Mouse (Mus musculus): ENCODE results near the gene Celf2.

Gene Celf2

DNA sequence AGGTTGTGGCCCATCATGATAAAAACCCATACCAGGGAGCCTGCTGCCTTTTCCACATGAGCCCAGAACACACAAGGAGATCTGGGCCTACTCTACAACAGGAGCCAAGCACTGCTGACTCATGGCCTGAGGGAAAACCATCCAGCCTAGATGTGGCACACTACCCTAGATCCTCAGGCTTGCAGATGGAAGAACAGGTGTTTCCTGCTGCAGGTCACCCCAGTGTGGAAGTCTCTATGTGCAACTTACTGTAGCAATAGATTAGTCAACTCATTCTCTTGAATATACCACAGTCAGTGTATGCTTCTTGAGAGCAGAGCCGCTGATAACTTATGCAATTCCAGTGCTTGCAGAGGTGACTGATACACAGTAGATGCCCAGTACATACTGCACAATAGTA lies 612.5 kb downstream of the Celf2 start:
- DNase-seq, result no peak

DNA sequence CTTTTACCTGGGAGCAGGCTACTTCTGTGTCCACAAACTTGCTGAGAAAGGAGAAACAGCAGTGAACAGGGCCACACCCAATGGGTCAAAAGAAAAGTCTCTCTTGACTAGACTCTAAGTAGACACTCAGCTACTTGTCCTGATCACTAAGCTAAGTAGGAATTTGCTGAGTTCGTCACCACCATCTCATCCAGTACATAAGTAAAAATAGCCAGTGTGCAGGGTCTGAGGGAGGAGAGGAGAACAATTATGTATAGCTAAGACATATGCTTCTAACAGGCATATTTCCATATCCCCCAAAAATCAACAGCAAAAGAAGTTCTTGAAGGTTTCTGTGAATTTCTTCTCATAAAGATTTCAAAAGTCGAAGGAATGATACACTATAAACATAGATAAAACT lies 615.8 kb downstream of the Celf2 start:
- no peak for DNase-seq

DNA sequence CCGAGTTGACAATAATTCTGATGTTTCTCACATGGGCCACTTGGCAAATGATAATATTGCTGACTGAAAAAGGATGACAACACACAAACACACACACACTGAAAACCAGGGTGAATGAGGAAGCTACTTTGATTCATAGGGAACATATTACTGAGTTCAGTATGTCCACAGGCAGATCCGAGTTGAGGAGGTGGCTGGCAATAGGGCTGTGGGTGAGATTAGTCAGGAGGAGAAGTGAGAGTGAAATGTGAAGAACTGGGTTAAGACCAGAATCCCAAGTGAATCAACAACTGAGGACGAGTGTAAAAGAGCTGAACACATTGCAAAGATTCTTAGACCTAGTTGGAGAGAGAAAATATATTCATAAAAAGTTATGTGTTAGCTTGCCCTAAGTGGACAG lies 616.3 kb downstream of the Celf2 start:
- DNase-seq, result no peak

- DNase-seq, result no peak
Measured at GRCm38 (mm10) chr2:6884796-6885711, 624.3 kb downstream of the Celf2 start.

- no peak for DNase-seq
Measured at GRCm38 (mm10) chr2:6883996-6884795, 625.2 kb downstream of the Celf2 start.

GRCm38 (mm10) chr2:6882236-6882885 lies 627.0 kb downstream of the Celf2 start:
- DNase-seq, result no peak

- no peak for DNase-seq
Measured at GRCm38 (mm10) chr2:6880941-6881575, 628.3 kb downstream of the Celf2 start.

- no peak for DNase-seq
Measured at GRCm38 (mm10) chr2:6877094-6877493, 632.3 kb downstream of the Celf2 start.

GRCm38 (mm10) chr2:6876547-6876946 lies 632.8 kb downstream of the Celf2 start:
- DNase-seq, result peak; percentile 52

GRCm38 (mm10) chr2:6875071-6875611 lies 634.2 kb downstream of the Celf2 start:
- DNase-seq, result no peak

DNA sequence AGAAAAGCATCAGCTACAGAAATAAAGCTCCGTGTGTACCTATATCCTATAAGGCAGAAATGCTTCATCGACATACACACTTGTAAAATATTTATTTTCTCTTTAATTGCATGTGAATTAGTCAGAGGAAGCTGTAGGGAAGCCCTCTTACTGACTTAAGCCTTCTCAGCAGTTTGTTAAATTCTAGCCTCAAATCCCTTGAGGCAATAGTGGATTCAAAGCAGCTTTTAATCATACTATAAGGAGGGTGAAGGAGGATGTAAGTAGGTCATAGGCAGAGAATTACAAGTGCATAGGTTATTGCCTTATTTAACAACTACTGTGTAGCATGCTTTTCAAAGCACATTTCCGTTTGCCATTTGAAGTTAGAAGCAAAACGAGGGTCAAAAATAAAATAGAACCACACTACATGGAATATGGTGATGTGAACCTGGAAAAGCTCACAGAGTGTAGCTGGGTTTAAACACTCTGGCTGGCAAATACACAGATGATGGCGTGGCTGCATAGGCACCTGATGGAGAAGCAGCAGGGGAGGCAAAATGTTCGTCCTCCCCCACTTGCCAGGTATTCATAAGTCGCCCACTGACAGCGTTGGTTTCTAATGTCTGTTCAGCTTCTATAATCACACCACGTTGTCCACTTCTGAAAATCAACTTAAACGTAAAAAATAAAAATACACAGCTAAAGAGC lies 635.0 kb downstream of the Celf2 start:
- DNase-seq, result no peak

- no peak for DNase-seq
Measured at GRCm38 (mm10) chr2:6873711-6874110, 635.7 kb downstream of the Celf2 start.

GRCm38 (mm10) chr2:6872894-6873255 lies 636.5 kb downstream of the Celf2 start:
- DNase-seq, result no peak

DNA sequence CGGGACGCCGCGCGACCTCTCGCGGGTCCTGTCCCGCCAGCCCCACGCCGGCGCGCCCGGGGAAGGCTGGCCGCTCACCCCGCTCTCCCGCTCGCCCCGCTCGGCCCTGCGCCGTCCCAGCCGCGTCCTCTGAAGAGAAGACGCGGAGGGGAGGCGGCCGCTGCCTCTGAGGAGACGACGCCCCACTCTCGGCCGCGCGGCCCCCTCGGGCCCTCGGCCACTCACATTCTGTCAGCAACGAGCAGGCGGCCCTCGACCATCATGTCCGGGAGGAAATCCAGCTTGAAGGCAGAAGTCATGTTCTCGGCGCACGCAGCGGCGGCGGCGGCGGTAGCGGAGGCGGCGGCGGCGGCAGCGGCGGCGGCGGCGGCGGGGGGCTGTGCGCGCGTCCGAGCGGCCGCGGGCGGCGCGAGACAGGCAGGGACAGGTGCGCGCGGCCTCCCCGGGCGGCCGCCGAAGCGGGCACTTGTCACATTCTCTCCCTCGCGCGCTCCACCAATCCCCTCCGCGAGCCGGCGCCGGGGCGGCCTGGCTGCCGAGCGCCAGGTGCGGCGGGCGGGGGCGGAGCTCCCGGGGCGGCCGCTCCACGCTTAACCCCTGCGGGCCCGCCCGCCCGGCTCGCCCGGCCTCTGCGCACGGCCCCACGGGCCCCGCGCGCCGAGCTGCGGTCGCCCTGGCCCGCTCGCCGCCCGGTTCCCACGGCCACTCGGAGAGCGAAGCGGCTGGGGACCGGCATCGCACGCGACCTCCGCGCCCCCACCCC lies 637.1 kb downstream of the Celf2 start:
- peak; percentile 83 for DNase-seq

DNA sequence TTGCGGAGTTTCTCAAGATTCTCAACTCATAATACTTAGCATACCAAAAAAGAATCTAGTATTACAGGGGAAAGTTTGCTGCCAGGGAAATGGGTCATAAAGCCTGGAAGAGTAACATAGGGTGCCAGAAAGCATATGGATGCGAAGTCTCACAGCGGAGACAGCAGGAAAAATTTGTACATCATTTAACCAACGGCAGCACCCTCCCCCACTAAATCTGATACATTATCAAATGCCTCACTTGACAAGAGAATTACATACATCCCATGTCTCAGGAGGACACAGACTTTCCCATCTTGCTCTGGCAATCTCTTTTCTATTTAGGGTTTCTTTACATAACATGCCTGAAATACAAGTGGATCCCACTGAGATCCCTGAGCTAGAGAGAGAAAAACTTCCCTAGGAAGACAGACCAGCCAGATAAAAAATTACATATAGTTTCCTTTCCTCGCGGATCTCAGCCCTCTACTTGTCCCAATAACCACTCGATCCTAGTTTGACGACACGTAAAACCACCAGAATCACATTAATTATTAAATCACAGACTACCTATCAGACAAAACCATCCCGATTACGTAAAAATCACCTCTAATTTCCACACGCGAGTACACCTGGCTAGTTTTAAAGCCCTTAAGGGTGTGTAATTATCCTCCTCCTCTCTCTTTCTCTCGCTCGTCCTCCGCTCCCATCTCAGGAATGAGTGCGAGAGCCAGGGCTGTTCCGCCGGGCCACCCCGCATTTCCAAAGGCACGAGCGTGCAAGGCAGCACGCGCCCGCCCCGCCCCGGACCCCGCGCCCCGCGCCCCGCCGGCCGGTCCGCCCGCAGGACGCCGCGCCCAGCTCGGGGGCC lies 637.9 kb downstream of the Celf2 start:
- DNase-seq, result no peak

DNA sequence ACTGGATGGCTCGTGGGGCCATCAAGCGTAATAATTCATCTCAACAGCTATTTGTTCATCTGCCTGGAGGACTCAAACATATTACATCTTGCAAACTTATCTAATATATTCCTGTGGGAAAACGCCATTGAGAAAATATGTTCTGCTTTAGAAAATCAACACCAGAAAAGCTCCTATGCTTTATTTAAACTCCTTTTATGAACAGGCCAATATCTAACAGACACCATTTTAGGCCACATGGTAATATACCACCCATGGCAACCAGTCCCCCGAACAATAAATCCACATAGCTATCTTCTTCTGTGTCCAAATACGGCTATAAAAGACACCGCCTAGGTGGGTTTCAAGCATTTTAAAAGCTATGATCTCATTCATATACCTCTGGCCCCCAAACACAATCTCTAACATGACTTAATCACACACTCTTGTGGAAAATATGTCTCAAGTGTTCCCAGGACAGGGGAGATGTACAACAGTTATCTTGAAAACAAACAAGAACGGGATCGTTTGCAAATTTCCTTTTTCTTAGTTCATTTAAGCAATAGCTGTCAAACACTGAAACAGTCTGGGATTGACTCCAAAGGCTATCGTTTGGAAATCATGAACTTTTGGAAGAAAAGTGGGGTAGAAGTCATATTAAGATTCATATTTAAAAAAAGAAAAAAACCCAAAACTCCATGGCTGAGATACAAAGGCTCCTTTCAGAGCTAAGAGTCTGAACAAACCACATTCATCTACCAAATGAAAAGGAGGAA lies 639.2 kb downstream of the Celf2 start:
- no peak for DNase-seq

GRCm38 (mm10) chr2:6867297-6867696 lies 642.1 kb downstream of the Celf2 start:
- no peak for DNase-seq

DNA sequence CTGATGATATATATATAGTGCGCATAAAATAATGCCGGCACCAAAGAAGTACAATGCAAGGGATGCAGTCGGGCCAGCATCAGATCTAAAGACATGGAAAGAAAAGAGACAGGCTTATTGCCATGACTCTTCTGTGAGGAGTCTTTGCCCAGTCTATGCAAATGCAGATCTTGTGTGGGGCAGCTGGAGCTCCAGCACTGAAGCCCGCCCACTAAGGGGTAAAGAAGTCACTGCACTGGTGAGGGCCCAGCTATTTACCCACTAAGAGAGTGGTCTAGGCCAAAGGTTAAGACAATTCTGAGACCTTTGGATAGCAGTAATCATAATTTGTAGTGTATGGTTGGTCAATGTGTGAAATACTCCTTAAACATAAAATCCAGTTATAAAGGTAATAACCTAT lies 643.6 kb downstream of the Celf2 start:
- DNase-seq, result no peak

GRCm38 (mm10) chr2:6850102-6850644 lies 659.2 kb downstream of the Celf2 start:
- no peak for DNase-seq

All from right cerebral cortex, postnatal 25 days (tissue).